Mouse (Mus musculus) urinary bladder, postnatal 25 days (tissue): ENCODE measurements at regions not wholly inside any gene's neighbourhood (a gene's known extent, or its start where the extent isn't known, plus 50 kb on each side); places are given as distances from the start of the nearest gene placed in this dataset.
"Not testable (repeated sequence)": the region's sequence is repeated elsewhere in the genome, so short reads cannot be mapped to it uniquely, and the experiment has no call there.

ENCODE experiments used
- DNase-seq: peaks from one replicate; pipeline ENCODE4 v3.0.0; 2022; ENCODE audit warnings: low spot score

DNA sequence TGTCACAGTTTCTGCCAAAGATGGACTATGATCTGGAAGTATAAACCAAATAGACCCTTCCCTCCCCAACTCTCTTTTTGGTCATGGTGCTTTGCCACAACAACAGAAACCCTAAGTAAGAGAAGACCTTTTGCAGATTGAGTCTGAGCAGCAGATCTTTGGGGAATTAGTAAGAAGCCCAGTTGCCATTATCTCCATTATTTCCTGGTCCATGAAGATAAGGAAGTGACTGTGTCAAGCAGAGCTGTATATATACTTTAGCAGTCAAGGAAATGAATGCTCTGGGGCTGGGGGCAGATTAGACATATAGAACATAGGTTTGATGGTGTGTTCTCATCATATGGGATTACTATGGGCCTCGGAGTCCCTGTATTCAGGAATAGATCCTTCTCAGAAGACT is 117.8 kb upstream of the C9orf72 start:
- no peak for DNase-seq

- DNase-seq, result no peak
Measured at GRCm38 (mm10) chr4:35331161-35331560, 105.2 kb upstream of the C9orf72 start.

GRCm38 (mm10) chr4:35325300-35325699 is 99.3 kb upstream of the C9orf72 start:
- no peak for DNase-seq

DNA sequence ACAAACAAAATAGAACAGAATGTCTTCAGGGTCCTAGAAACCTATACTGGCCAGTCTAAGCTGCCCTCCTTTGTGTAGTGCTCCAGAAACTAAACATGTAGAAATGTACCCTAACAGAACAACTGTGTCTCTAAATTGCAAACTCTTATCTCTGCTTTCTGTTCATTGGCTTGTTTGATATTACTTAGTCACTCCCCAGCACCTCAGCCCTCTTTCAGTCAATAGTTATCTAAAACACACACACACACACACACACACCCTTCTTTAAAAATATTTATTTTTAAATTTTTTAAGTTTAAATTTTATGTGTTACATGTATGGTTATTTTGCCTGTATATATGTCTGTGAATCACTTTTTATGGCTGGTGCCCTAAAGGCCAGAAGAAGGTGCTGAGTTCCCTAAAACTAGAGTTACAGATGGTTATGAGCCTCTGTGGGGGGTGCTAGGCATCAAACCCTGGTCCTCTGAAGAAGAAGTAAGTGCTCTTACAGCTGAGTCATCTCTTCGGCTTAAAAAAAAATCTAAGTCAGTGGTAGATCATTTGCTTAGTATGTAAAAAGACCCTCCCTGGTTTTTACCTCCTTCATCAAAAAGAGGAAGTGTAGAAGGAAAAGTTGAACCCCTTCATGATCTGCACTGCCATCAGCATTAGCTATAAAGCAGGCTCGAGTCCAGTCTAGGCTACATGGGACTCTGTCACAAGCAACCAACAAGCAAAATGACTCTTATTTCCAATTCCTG is 96.6 kb upstream of the C9orf72 start:
- no peak for DNase-seq

GRCm38 (mm10) chr4:35310396-35310977 is 84.5 kb upstream of the C9orf72 start:
- DNase-seq, result no peak

GRCm38 (mm10) chr4:35308221-35308620 is 82.2 kb upstream of the C9orf72 start:
- DNase-seq, result no peak

GRCm38 (mm10) chr4:35305210-35305609 is 79.2 kb upstream of the C9orf72 start:
- DNase-seq, result no peak

DNA sequence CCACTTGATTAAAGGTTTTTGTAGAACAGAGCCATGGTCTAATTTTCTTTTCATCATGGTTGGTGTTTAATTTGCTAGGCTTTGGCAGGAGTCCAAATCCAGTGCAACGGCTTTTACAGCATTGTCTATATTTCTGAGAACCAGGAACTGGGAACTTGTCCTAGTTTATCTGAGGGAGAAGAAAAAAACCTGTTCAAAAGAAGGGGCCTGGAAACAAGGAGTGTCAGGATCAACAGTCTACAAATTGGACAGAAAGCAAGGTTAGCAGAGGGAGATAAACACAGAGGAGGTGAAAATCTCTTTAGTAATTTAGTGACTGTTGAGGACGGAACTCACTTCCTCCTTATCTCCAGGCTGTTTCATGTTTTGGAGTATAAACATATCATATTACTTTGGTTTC is 74.9 kb upstream of the C9orf72 start:
- DNase-seq, result no peak

GRCm38 (mm10) chr4:35300374-35300773 is 74.4 kb upstream of the C9orf72 start:
- DNase-seq, result not testable (repeated sequence)

DNA sequence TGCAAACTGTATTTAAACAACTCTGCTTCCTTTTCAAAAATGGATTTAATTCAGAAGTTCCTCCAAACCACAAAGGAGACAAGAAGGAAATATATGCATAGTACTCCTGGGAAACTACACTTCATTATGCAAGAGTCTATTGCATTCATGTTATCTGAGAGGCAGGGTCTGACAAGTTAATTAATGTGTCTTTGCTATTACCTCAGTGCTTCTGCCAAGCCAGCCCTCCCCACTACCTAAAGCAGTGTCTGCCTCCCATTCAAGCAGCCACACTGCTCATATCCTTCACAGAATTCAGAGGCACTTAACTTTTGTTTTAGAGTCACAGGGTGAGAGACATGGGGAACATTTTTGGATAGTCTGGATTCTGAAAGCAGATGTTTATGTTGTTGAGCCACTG is 58.6 kb upstream of the C9orf72 start:
- no peak for DNase-seq
